Mouse (Mus musculus) lung, postnatal 4 days (tissue): ENCODE data around the gene Tmem45a2.
A peak's percentile ranks its signal among the peaks of the same experiment; 100 is the strongest.
"Not testable (repeated sequence)": the region's sequence is repeated elsewhere in the genome, so short reads cannot be mapped to it uniquely, and the experiment has no call there.

Source experiments
- DNase-seq, 2 experiments: peaks; one replicate each; pipeline ENCODE4 v3.0.0; 2021

Gene Tmem45a2

DNA sequence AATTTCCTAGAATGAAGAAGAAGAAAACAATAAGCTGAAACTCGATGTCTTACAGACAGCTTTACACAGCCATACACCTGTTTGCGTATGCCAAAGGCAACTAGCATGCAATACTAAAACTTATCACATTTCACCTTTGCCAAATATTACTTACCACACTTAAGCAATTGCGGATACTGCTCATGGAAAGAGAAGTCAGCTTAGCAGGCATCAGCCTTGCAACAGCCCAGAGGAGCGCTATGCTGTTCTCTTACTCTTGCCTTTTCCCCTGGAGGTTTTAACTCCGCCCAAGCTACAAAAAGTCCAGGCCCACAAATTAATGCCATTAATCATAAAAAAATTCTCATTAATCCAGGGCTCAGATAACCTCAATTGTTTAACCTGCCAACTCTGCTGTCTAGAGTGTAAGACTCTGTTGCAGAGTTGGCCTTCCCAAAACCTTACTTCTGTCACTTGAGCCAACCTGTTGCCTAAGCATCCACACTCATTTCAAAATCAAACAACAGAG is at the start of gene Tmem45a2:
Gene Tmem45a2 (minus strand): TSS at position 241 of the 508 bp plus-strand sequence.
- DNase-seq = no peak

DNA sequence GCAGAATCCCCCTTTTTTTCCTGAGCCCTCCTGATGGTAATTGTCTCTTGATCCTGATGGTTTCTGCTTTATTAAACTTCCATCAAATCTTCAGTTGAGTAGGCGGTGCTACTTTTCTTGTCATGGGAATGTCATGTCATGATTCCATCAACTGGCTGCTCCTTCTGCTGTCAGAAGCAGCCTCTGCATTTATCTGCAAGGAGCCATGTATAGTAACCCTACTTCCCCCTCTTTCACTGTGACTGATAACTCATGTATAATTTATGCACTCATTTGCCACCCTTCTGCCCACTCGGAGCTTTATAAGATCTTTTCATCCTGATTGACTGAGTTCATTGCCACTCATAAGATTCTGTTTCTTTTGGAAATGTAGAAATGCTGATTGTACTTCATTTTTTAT is 46.4 kb upstream of the Tmem45a2 start:
- no peak for DNase-seq

- no peak for DNase-seq
These were observed 44.9 kb upstream of the Tmem45a2 start for GRCm38 (mm10) chr16:57116066-57116465.

- no peak for DNase-seq
These were observed 35.2 kb upstream of the Tmem45a2 start for GRCm38 (mm10) chr16:57106185-57106960.

GRCm38 (mm10) chr16:57101174-57101573 is 30.0 kb upstream of the Tmem45a2 start:
- DNase-seq = no peak

- no peak for DNase-seq
These were observed 28.5 kb upstream of the Tmem45a2 start for GRCm38 (mm10) chr16:57099572-57100237.

GRCm38 (mm10) chr16:57098468-57099144 is 27.4 kb upstream of the Tmem45a2 start:
- DNase-seq = peak in 1 of 2 experiments; percentile 38

DNA sequence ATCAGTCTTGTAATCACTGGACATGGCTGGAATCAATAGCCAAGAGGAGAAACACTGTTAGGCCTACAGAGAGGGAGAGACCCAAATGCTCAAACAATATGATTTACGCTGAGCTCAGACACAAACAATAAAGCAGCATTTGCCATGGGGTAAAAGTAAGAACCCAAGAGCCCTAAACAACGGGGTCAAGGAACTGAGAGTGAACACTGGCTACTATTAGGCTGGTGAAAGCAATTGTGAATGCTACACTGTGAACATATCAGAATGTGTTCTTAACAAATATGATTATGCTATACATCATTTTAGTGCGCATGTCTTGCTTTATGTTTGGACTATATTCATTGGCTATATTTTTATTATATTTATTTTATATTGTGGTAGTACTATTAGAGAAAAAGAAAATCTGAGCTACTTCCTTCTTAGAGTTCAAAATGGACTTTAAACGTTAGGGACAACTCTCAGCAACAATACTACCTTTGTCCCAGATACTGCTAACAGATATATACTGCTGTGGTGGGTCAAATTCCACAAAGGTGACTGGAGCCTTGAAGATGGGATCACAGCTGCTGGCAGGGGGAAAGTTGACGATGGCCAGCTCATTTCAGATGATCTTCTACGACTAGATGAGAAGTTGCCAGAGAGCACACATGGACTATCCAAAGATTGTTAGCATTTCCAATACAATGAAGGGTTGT is 21.9 kb upstream of the Tmem45a2 start:
- no peak for DNase-seq

- DNase-seq = peak in 1 of 2 experiments; percentile 46
These were observed 21.3 kb upstream of the Tmem45a2 start for GRCm38 (mm10) chr16:57092460-57092859.

DNA sequence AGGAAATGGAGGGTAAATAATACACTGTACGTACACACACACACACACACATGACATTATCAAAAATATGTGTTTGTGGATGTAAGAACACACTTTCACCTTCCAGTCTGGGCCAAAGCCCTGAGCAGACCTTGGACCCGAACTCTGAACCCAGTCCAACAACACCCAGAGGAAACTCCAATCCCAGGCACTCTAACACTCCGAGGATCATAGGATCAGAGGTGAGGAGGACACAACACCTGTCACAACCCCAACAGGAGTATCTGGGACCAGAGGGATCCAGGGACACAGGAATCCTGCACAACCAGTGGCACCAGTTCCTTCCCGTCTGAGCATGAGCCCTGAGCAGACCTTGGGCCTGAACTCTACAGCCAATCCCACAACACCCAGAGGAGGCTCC is 8.4 kb upstream of the Tmem45a2 start:
- no peak for DNase-seq

- no peak for DNase-seq
These were observed 4.8 kb upstream of the Tmem45a2 start for GRCm38 (mm10) chr16:57075986-57076385.

GRCm38 (mm10) chr16:57062045-57062444 is 9.1 kb downstream of the Tmem45a2 start:
- DNase-seq = no peak

GRCm38 (mm10) chr16:57056995-57057394 is 14.2 kb downstream of the Tmem45a2 start:
- DNase-seq = no peak

- no peak for DNase-seq
These were observed 21.2 kb downstream of the Tmem45a2 start for GRCm38 (mm10) chr16:57049974-57050373.

DNA sequence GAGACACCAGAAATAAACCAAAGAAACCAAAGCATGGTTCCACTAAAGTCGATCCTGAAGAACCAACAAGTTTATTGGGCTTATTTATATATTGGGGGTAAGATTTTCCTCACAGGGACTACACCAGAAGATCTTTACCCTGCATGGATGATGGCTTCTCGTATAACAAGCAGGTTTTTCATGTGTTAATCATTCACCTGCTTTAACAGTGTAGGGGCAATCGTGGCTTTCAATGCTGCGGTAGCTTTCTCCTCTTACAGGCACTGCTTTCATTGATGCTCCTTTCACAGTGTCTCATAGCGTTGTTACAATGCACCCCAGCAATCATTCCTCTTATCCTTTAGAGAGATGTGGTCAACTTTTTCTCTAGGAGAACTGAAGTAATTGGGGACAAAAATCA is 32.6 kb downstream of the Tmem45a2 start:
- DNase-seq = no peak

DNA sequence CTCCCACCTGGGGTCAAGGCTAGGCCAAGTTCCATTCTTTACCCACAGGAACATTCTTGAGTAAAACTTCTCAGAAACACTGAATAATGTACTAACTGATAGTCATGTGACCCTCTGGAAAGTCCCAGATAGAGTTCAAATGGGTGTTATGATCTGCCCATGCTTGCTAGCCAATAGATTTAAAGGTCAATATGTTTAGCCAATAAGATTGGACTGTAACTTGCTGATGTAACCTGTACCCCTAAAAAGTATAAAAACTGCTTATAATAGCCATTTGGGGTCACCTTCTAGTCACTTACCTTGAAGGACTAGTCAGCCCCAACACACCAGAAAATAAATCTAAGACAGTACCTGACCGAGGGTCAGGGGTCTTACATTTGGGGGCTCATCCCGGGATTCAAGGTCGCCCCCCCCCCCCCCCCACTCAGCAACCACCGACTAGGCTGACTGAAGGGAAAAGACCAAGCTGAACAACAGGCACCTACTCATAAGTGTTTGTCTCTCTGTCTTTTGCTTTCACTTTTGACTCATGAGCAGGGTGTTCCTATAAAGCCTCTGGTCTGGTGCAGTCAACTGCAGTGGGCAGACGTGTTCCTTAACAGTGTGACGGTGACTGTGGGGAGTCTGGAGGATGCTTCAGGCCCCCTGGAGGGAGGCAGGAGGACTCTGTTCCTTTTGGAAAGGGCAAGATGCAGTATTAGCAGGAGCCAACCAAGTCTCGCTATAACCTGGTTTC is 40.9 kb downstream of the Tmem45a2 start:
- no peak for DNase-seq

GRCm38 (mm10) chr16:56998283-56998682 is 72.9 kb downstream of the Tmem45a2 start:
- DNase-seq = not testable (repeated sequence)
